Mouse (Mus musculus) adrenal gland, postnatal 25 days (tissue): ENCODE measurements around the gene Apom. TPM values are rescaled to one million over a fixed set of nuclear protein-coding genes. Genes with fewer than 3 reads are reported as not detected.
A peak's percentile ranks its signal among the peaks of the same experiment; 100 is the strongest.

Source experiments
- DNase-seq: peaks from one replicate; pipeline ENCODE4 v3.0.0; 2021; ENCODE audit warnings: mixed read lengths
- long read RNA-seq: library from polyadenylated mRNA; stranded (forward); transcript quantifications from one replicate; pipeline ENCODE4 v2.0.0, GENCODE M21; 2021
- total RNA-seq: library from RNA; stranded (reverse); gene quantifications from 2 replicates; pipeline ENCODE4 v1.2.3, GENCODE M21; 2021

The Apom gene
- 2.9 TPM in 1 of 2 replicates, not detected in the other for total RNA-seq
- long read RNA-seq, transcript Apom-201 (6 exons, 1,013 nt): major isoform, 133 of 139 reads
- long read RNA-seq, partial matches to known transcripts: 5 of 139 reads
- long read RNA-seq, other reads (novel, unspliced or antisense): 1 of 139 reads

DNA sequence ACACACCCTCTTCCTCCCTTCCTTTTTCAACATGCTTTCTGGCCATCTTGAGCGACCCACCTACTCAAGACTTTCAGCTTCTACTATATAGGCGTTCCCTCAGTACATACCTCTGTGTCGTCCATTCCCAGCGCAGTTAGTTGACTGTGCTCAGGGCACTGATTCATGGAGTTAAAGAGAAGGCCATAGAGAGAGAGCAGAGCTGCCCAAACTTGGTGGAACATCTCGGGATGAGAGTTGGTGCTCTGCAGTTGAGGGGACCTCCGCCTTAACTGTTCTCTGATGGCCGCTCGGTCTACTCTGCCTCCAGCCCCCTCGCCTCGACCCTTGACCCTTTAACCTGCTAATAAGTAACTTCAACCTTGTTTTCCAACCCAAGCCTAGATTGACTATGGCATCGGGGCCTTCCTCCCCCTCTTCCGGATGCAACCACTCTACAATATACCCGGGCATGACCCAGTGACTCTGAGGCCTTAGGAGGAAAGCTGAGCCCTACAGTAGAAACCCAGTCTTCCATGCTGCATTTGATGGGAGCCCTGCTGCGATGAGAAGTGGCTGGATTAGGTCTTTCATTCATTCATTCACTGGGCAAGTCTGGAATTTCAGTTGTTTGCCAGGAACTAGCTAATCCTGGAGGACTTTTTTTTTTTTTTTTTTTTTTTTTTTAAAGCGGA lies at the start of gene Apom:
Gene Apom, minus strand, starts transcription at position 551 of the 674 bp plus-strand sequence.
- no peak for DNase-seq

DNA sequence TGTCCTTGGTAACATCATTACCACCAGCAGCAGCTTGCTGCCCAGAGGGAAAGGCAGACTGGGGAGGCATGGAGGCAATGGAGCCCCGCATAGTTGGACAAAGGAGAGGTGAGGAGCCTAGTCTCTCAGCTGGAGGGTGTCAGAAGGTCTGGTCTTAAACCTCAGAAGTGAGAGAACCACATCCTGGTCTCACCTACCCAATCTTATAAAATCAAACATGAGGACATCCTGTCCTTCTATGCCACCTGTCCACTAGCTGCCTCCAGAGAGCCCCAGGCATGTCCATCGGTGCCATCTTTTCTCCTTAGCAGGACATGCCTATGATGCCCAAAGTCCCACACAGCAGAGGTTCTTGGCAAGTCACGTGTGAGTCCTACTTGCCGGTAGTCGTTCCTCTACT lies 48.2 kb upstream of the Apom start:
- no peak for DNase-seq

DNA sequence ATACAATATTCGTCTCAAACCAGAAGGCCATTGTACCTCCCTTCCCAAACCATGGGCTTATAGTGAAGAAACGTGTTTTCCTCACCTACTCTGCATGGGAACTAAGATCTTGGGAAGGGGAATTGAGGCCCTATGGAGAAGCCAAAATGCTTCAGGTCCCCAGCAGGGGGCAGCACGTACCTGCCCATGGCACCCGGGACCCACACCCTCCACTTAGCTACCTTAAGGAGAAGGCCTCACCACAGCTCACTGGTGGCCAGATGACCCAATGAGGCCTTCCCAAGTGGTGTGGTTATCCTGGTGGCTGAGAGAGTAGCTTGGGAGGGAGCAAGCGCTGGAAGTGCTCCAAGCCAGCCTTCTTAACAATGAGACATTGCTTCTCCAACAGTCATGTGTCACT lies 46.7 kb upstream of the Apom start:
- DNase-seq: peak; percentile 83

DNA sequence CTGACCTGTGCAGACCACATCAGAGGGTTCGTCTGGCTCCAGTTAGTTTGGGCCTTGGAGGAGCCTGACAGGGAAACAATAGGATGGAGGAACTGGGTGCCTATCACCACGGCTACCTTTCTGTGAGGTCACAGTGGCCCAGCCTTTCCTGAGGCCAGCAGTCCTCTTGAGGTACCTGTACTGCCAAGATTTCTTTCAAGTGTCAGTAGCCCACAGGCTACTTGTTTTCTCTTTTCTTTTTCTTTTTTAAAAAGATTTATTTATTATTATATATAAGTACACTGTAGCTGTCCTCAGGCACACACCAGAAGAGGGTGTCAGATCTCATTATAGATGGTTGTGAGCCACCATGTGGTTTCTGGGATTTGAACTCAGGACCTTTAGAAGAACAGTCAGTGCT lies 44.1 kb upstream of the Apom start, which contains the start of gene Aif1:
Gene Aif1, minus strand, starts transcription at position 101 of the 400 bp plus-strand sequence.
- DNase-seq: no peak

DNA sequence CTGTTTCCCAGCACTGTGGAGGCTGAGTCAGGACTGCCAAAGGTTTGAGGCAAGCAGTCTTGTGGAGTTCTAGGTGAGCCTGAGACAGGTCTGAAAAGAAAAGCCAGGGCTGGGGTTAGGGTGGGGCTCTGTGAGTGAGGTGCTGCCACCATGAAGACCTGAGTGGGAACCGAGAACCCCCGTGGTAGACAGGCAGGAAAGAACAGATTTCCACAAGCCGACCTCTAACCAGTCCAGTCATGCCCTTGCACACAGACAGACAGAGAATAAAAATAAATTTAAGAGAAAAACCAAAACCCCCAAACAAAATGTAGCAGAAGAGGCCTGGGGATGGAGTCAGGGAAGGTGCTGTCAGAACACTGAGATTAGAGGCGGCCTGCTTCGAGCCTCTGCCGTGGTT lies 43.5 kb upstream of the Apom start:
- no peak for DNase-seq

DNA sequence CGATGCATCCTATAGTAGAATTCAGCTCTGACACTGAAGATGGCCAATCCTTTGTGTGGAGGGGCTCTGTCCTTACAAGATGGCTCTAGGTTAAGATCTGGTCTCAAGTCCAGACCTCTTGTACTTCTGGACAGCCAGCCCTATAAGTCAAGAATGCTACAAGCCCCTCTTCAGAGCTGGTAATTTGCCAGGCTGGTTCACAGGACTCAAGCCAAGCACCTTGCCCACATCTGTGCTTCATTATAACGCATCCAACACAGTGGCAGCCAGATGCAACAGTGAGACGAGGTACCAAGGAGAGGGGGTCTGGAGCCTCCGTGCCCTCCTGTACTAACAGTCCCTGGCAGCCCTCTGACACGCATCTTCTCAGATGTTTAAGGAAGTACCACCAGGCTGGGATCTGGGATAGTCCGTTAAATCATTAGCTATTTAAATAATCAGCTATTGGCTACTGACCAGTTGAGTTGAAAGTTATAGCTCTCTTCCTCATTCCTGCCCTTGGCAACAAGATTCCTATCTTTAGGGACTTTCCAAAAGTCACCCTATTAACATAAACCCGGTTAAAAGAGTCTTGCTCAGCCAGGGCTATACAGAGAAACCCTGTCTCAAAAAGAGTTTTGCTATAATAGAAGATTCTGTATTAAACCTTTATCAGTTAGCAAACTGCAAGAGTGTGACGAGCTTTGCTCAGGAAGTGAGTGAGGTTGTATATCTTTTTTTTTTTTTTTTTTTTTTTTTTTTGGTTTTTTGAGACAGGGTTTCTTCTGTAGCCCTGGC lies 42.5 kb upstream of the Apom start:
- DNase-seq: no peak

DNA sequence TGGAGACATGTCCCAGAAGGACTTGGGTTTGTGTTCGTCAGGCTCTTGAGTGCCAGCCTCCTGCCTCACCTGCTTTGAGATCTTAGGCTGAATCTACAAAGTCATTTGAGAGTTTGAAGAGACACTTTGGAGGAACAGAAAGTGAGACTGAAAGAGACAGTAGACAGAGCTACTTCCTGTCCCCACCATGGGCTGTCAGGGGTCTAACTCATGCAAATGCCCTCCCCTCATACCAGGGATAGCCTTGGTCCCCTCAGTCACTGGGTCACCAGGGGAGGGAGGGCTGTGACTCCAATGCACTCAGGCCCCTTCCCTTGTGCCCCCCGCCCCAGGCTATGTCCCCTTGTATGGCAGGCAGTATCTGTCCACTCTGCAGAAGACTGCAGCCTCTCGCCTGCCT lies 41.5 kb upstream of the Apom start:
- no peak for DNase-seq

DNA sequence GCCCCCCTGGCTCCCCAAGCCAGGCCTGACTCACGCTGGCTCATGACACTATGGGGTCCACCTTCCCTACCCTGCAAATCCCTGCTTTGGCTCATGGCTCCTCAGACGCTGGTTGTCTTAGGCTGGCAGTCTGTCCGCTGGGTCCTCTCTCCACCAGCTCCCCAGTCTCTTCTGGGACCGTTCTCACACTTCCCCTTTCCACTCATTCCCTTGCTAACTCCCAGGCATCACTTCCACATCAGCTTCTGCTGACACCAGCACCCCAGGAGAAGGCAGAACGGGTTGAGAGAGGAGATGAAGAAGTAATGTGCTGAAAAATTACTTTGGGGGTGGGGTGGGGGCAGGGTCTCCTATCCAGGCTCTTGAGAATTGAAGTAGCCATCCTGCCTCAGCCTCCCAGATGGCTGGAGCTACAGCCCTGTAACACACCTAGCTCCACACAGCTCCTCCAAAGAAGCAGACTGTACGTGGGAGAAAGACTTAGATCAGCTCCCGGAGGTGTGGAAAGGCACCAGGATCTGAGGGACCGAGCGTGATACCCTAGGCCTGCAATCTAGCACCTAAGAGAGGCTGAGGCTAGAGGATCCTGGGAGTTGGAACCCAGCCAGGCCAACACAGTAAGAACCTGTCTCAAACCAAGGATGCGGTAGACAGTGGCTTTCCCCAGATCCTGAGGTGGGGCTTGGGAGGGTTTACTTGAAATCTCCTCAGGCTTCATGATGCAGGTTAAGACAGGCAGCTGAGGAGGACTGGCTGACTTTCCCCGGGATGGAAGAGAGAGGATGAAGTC lies 40.8 kb upstream of the Apom start:
- DNase-seq: no peak

DNA sequence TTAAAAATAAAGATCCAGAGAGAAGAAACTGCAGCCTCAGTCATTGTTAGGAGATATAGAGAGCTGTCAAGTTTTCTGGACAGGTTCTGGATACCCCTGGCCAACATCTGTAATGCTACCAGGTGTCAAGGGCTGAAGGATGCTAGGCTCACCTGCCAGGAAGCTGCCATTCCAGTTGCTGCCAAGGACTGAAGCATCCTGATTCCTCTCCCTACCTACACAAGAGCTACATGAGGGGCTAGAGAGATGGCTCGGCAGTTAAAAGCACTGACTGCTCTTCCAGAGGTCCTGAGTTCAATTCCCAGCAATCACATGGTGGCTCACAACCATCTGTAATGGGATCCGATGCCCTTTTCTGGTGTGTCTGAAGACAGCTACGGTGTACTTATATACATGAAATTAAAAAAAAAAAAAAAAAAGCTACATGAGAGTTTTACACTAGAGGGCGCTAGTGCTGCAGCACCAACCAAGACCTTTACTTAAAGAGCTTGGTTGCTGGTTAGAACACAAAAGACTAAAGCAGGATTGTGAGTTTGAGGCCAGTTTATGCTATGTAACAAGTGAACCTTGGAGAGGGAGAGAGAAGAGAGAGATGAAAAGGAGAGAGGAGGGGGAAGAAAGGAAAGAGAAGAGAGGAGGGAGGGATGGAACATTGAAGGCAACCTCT lies 36.8 kb upstream of the Apom start:
- no peak for DNase-seq

DNA sequence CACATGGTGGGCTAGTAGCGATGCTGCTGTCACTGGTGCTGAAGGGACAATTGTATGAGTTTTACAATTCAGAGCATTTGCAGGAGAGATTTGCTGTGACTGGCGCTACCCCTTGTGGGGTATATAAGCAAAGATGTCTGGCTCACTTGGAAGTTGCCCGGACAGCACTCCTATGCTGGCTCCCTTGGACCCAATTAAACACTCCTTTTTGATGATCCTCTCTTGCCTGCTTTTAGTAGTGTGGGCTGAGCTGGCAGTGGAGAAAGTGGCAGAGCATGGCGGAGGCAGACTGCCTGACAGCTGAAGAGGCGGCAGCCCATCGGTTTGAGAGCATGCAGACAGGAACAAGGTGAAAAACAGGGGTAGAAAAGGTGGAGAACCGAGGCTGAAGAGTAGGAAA lies 35.9 kb upstream of the Apom start:
- DNase-seq: no peak

DNA sequence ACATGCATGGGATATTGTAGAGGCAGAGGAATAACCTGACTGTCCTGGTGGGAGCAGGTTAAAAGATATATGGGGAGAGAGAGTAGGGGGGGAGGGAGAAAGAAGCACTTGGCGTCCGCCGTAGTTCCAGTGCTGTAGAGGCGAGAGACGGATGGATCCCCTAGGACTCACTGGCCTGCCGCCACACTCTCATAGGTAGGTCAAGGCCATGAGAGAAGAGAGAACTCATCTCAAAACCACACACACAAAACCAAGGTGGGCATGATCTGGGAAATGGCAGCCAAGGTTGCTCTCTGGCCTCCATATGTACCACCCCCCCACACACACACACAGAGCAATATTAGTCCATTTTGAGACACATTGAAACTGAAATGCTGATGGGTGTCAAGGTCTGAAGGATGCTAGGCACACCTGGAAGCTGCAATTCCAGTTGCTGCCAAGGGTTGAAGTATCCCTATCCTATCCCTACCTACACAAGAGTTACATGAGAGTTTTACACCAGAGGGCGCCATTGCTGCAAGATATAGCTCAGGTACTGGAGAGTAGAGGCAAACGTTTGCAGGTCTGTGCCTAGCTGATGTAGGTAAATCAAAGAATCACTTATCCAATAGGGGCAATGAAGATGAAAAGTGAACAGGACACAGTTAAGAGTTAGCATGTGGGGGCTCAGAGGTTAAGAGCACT lies 34.6 kb upstream of the Apom start:
- DNase-seq: no peak

DNA sequence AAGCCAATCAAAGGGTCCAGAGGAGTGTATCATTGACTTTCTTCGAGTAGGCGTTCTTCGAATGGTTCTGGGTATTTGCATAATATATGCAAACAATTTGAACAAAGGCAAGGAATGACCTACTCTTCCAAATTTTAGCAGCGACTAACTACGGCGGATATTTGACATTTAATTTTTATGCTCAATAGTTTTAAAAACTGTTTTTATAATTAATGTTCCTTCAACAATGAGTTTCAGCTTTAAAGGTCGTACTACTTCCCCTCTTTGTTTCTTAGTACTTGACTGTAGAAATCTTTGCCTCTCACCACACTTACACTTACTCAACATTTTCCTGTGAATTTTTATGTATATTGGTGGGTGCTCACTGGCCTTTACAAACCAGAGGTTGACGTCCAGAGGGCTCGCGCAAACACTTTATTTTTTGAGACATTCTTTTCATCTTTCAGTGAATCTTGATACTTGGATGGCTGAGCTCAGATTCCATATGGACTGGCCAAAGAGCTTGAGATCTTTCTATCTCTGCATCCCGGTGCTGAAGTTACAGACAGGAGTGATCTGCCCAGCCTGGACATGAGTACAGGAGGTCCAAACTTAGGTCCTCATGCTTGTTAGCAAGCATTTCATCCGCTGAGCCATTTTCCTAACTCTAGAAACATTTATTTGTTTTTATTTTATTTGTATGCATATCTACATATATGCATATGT lies 33.8 kb upstream of the Apom start:
- DNase-seq: no peak

DNA sequence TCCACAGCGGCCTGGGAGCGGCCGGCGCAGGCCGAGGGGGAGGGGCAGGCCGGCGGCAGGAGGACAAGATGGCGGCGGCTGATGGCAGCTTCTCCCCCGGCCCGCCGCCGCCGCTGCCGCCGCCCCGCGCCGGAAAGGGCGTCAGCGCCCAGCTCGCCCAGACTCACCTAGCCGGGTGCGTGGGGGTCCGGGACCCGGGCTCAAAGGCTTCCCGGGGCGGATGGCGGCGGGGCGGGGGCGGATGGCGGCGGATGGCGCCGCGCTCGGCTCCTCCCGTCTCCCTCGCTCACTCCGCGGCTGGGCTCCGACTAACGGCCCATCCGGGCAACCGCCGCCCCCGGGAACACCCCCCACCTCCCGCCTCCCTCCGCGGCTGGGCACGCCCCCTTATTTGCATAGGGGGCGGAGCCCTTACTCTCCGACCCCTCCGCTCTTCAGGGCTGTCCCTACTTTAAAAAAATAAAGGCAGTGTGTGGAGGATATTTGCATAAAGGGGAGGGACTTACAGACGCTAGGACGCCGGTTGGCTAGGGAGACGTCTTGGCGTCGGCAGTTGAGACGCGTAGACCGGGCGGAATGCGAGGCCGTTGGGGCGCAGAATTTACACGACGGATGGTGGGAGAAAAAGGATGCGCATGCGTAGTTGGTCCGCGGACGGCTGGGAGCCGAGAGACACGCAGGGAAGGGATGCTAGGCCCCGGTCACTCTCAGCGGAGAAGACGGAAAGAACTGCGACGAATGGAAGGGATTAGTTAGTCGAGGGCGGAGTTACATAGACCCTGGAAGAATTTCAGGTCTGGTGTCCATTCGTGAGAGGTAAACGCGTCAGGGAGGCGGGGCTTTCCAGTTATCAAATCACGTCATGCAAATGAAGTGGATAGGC lies 33.0 kb upstream of the Apom start, which contains the start of gene Prrc2a:
Gene Prrc2a, minus strand, starts transcription at position 330 of the 883 bp plus-strand sequence.
- DNase-seq: peak; percentile 95

DNA sequence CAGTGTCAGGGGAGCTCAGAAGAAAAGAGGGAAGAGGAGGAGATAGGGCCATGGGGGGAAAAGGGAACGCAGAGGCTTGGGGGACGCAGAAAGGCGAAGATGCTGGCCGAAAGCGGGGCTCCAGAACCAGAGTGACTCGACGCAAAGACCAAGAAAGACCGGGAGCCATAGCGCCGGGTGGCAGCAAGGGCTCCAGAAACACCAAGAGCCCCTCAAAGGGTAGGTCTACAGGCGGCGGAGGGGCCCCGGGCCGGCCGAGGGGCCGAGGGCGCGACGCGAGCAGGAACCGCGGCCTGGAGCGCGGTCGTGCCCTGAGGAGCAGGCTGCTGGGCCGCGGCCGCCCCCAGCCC lies 32.3 kb upstream of the Apom start:
- DNase-seq: no peak

DNA sequence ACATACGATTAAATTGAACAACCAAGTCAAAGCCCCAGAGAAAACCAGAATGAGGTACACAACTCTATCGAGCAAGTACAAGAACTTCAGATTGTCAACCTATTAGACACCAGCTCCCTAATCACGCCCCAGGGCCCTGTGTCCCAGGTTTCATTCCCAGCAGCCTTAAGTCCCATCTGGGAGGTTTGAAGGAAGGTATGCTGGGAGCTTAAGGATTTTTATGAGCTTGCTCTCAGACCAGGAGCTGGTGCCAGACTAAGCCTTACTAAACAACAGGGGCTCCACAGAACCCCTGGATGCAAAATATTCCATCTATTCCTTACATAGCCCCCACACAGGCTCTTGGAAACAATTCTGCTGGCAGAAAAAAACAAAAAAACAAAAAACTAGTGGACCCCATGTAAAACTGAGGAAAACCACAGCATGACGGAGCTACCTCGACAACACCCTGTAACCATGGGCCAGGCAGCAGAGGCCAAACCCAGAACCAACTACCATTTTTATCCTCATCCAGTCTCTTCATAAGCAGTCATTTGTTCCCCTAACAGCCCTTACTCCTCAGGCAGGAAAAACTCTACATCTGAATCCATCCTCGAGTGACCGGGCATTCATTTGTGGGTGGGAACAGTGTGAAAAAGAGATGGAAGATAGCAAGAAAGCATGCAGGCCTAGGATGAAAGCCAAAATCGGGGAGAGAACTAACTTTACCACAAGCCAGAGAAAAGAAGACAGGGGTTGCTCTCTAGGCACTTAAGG lies 31.7 kb upstream of the Apom start:
- DNase-seq: no peak

DNA sequence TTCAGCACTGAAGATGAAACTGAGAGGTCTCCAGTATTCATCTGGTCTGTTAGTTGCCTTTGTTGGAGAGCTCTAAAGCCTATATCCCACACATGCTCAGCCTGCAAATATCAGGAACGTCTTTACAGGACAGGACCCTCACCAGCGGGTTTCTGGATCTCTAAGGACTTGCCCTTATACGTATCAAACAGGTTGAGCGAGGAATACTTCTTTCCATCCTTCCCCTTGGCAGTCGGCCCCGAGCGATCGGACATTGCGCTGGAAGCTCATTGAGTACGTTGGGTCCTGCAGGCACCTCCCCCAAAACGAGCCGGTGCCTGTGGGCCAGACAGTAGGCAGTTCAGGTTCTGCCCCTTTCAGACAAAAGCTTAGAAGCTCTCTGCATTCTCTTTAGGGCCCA lies 30.9 kb upstream of the Apom start:
- DNase-seq: peak; percentile 43

DNA sequence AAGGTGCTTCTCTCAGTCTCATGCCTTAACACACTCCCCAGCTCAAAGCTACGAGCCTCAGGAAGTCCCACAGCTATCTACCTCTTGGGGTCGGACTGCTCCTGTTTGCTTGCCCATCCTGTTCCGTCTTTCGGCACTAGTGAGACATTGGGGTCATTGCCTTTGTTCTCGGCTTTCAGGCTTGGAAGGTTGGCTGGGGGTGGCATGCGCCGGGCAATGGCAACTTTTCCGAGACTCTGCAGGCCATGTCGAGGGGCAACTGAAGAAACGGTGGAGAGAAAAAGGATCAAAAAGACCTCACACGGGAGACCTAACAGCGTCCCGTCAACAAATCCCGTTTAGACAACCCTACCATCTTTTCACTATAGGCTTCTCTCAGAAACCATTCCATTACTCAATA lies 30.3 kb upstream of the Apom start:
- no peak for DNase-seq

DNA sequence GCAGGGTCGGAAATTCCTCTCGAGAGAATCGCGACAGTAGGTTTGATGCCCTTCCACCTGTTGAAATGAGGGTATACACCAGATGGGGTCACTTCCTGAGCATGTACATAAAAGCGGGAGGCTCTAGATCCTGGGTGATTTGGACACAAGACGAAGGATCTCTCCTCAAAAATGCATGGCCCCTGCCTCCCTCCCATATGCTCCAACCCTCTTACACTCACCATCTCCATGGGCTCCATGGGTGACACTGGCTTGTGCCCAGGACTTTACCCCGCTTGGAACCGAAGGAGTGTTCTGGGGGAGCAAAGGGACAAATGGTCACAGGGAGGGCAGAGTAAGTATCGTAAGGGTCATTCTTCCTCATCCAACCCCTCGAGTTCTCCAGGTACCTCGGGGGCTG lies 29.6 kb upstream of the Apom start:
- DNase-seq: no peak

DNA sequence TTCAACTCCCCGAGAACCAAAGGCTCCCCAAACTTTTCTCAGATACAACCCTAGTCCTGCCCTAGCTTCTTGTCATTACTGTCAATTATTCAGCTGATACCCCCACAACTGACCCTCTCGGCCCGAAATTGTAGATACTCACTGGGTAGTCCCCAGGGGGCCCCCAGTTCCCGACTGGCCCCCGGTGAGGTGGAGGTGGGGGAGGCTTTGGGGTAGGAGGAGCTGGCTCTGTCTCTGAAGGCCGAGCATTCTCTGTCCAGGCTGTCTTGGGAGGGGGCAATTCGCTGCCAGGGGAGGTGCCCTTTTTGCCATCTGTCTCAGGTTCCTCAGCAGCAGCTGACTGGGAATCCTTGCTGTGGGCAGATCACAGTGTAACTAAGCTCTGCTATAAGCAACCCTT lies 27.8 kb upstream of the Apom start:
- DNase-seq: no peak
